Mouse (Mus musculus) thymus, postnatal 36 days (tissue): ENCODE results near the gene Grik3.

ENCODE experiments used
- DNase-seq, 2 experiments: peaks; one replicate each; pipeline ENCODE4 v3.0.0; 2022; ENCODE audit warnings: mixed read lengths in 2 of 2

Grik3 gene

GRCm38 (mm10) chr4:125490661-125491504 lies at the start of gene Grik3:
Grik3 (plus strand) TSS chr4:125490700.
- DNase-seq: no peak

GRCm38 (mm10) chr4:125441821-125442220 lies 48.7 kb upstream of the Grik3 start:
- no peak for DNase-seq

DNA sequence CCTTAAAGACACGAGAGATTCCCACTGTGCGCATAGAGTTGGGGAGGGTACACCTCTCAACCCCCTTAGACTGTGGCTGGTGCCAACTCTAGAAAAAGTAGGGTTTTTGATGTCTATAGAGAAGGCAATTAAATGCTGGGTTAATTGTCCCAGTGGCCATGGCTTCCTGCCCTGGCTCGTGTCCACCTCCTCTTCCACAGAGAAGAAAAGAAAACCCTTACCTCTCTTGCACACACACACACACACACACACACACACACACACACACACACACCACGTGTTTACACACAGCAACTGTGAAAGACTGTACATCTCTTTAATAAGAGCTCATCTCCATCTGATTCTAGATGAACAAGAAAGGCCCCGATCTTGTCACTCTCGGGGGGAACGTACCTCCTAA lies 46.1 kb upstream of the Grik3 start:
- DNase-seq: no peak

DNA sequence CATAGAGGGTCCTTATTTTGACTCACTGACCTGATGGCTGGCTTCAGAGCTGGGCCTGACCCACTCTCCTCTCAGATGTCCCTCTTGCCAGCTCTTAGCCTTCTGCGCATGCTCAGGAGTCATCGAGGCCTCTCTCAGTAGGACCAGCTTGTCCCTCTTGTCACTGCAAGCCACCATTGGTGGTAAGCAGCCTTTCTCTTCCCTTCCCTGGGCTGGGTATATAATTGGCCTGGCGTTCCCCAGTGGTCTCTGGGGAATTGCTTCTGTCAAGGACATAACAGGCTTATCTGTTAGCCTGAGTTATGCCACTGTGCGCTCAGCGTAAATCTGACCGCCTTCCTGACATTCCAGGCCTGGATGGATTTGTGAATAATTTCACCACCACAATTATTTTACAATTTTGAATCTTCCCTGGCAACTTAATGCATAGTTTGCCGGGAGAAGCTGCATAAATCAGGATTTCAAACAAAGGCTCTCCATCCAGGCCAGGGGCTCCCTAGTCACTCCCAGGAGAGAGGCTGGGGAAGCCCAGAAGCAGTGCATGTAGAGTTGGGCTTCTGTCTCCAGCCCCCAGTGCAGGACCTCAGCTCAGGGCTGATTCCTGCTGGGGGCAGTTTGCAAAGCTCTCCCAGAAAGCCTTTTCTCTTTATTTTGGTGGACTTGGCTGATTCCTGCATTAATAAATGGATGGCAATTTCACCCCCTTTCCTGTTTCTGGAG lies 39.7 kb upstream of the Grik3 start:
- no peak for DNase-seq

- no peak for DNase-seq
Measured at GRCm38 (mm10) chr4:125451821-125452220, 38.7 kb upstream of the Grik3 start.

GRCm38 (mm10) chr4:125456506-125456905 lies 34.0 kb upstream of the Grik3 start:
- DNase-seq: no peak

GRCm38 (mm10) chr4:125457152-125458093 lies 33.1 kb upstream of the Grik3 start:
- no peak for DNase-seq

- no peak for DNase-seq
Measured at GRCm38 (mm10) chr4:125459791-125460190, 30.7 kb upstream of the Grik3 start.

GRCm38 (mm10) chr4:125469711-125470372 lies 20.7 kb upstream of the Grik3 start:
- no peak for DNase-seq

DNA sequence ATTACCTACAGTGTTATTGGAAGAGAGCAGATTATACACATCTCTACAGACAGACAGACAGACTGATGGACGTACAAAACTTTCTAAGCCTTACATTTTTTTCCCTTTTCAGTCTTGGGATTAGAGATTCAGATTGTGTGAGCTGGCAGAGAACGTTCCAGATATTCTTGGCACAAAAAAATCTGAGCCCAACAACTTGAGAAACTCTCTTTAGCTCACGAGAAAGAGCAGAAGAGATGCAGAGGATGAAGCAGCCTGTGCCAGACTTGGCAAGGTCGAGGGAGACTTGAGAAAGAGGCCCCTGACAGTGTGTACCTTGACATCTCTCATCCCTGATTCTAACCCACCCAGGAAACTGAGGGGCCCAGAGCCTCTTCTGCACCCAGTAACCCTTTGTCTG lies 15.6 kb upstream of the Grik3 start:
- no peak for DNase-seq

- no peak for DNase-seq
Measured at GRCm38 (mm10) chr4:125478071-125478470, 12.4 kb upstream of the Grik3 start.

DNA sequence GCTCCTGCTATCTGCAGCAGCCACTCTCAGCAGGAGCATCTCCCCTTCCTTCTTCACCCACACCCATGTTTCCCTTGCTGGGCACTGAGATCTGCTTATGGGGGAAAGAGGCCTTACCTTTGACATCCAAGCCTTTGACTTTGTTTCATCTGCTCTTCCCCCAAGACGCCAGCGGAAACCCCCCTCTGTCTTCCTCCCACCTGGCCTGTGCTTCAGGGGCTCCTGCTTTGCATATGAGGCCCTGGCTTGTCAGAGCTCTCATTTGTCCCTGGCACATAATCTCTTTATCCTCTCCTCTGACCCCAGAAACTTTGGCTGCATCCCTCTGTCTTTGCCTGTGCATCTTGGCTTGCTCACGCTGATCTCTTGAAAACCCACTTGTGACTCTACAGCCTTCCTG lies 9.2 kb upstream of the Grik3 start:
- no peak for DNase-seq

GRCm38 (mm10) chr4:125484131-125484530 lies 6.4 kb upstream of the Grik3 start:
- DNase-seq: no peak

- DNase-seq: no peak
Measured at GRCm38 (mm10) chr4:125485416-125486239, 4.9 kb upstream of the Grik3 start.

DNA sequence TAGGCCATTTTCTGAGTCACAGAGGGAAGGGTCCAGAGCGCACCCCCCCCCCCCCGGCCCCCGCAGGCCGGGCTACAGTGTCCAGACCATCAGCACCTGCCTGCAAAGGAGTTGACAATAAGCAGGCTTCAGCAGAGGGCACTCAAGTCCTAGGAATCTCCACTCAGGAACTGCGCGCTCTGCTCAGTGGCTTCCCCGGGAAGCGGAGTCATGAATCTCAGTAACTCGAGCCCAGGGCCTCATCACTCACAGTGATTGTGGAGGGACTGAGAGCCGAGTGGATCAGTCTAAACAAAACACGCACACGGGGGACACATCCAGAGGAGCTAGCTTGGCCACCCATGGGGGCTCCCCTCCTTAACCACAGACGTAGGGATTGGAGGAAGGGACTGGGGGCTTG lies 3.9 kb upstream of the Grik3 start:
- no peak for DNase-seq

- DNase-seq: no peak
Measured at GRCm38 (mm10) chr4:125487031-125487430, 3.5 kb upstream of the Grik3 start.

- no peak for DNase-seq
Measured at GRCm38 (mm10) chr4:125488796-125489637, 1.5 kb upstream of the Grik3 start.

- no peak for DNase-seq
Measured at GRCm38 (mm10) chr4:125489901-125490590, 454 bp upstream of the Grik3 start.

DNA sequence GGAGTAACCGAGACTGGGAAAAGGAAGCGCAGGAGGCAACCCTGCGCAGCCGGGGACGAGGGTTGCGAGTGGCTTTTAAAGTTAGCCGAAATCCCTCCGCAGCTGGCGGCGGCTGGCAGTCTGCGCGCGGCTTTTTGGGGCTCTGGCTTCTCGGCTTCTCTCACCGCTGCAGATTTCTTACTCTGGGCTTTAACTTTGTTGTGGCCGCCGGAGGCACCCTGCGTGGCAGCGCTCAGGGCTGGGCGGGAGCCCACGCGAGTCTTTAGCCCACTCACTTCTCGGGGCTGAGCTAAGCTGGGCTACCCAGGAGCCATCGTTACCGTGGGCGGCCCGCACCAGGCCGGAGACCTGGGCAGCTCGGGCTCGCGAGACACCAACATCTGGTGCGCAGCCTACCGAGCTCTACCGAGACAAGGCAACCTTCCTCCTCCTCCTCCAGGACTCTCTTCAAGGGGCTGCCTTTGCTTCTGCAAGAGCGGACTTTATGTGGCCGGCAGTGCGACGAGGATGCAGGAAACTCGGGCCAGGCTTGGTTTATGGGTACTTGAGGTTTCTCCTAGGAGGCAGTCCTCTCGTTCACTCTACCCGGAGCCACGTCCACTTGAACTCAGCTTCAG lies 1.1 kb downstream of the Grik3 start:
- DNase-seq: no peak

- no peak for DNase-seq
Measured at GRCm38 (mm10) chr4:125492122-125492505, 1.6 kb downstream of the Grik3 start.
